Mouse (Mus musculus) embryonic fibroblast, embryonic 13.5 days (primary cell): ENCODE measurements around the gene Cacnb4.

Source experiments
- CTCF ChIP-seq: IDR thresholded peaks from 2 replicates; pipeline ENCODE4 v1.5.1; 2011; ENCODE audit warnings: mild to moderate bottlenecking, control low read depth, low read length, moderate library complexity, borderline replicate concordance; ENCODE audit not compliant: insufficient read depth
- POLR2A ChIP-seq: IDR thresholded peaks from 2 replicates; pipeline ENCODE4 v1.6.1; 2011; ENCODE audit warnings: low read depth, mild to moderate bottlenecking, control low read depth, low read length, moderate library complexity

DNA sequence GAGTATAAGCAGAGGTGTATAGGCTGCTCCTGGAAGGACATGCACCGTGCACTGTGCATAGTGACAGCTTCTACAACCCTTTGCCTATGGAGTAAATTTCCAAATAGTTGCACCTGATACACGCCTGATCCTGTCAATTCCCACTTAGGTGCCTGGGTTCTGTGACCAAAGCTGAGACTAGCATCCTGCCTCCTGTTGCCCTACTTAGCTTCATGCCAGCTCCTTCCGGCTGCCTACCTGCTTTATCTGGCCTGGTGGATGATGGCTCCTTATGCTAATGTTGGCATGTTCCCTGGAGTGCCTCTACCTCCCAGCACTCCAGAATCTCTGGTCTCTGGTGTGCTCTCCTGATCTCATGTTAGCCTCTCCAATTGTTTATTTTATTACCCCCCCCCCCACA lies 114.3 kb downstream of the Cacnb4 start:
- TF ChIP-seq POLR2A (no peak), CTCF (no peak)
